Mouse (Mus musculus) intestine, postnatal 0 days (tissue): ENCODE data around the gene Kcnj11. TPM values are rescaled to one million over a fixed set of nuclear protein-coding genes. Genes with fewer than 3 reads are reported as not detected.

Experiments
- ATAC-seq: fragments of 200-750 bp; cut with Nextera tagmentation; 2 replicates; pipeline ENCODE4 v1.8.0; 2017; ENCODE audit warnings: mild to moderate bottlenecking, moderate TSS enrichment, moderate library complexity
- H3K27ac ChIP-seq: fragments of 300-500 bp; sonication (generic); 2 replicates; pipeline ENCODE4 v1.5.1; 2014; ENCODE audit warnings: mild to moderate bottlenecking, low read depth, low read length, moderate library complexity
- H3K27me3 ChIP-seq: fragments of 300-500 bp; sonication (generic); replicated peaks from 2 replicates; pipeline ENCODE4 v1.6.1; 2014; ENCODE audit warnings: low read length, mixed read lengths; ENCODE audit not compliant: control insufficient read depth, insufficient read depth
- H3K36me3 ChIP-seq: fragments of 300-500 bp; sonication (generic); 2 replicates; pipeline ENCODE4 v1.6.1; 2014; ENCODE audit warnings: mild to moderate bottlenecking, moderate library complexity; ENCODE audit not compliant: control insufficient read depth, insufficient read depth
- H3K4me1 ChIP-seq: fragments of 300-500 bp; sonication (generic); replicated peaks from 2 replicates; pipeline ENCODE4 v1.6.1; 2014; ENCODE audit warnings: antibody characterized with exemption, low read length, mixed read lengths; ENCODE audit not compliant: control insufficient read depth, insufficient read depth
- H3K4me2 ChIP-seq: fragments of 300-500 bp; sonication (generic); replicated peaks from 2 replicates; pipeline ENCODE4 v1.6.1; 2014; ENCODE audit warnings: low read depth, mild to moderate bottlenecking, moderate library complexity
- H3K4me3 ChIP-seq: fragments of 300-500 bp; sonication (generic); 2 replicates; pipeline ENCODE4 v1.5.1; 2014; ENCODE audit warnings: low read depth, low read length
- H3K9ac ChIP-seq: fragments of 300-500 bp; sonication (generic); 2 replicates; pipeline ENCODE4 v1.6.1; 2014; ENCODE audit warnings: mild to moderate bottlenecking, low read depth, low read length
- H3K9me3 ChIP-seq: fragments of 300-500 bp; sonication (generic); 2 replicates; pipeline ENCODE4 v1.6.1; 2016; ENCODE audit warnings: mixed run types; ENCODE audit not compliant: control insufficient read depth
- CTCF ChIP-seq: sonication (generic); IDR thresholded peaks from 2 replicates; pipeline ENCODE4 v1.5.1; 2016; ENCODE audit warnings: low read depth, mild to moderate bottlenecking, control low read depth, antibody characterized with exemption, moderate library complexity
- WGBS: fragments of 180-500 bp; shearing (Covaris S2); extraction: QIAGEN DNeasy Blood & Tissue Kit; methylation state at CpG from one replicate; pipeline ENCODE4 v1.1.7; 2014; 5-methylcytosine and 5-hydroxymethylcytosine counted together
- polyA plus RNA-seq: library from polyadenylated mRNA; unstranded; fragments of >200 nt; fragmentation: Nextera tagmentation; extraction: Ambion mirVana; gene quantifications from 2 replicates; pipeline ENCODE4 v1.2.1, GENCODE M21; 2015

Gene Kcnj11
- polyA plus RNA-seq, 1 experiment from 2014 or later: 0.21 TPM

- no peaks in the 10 kb centered on the region for H3K27me3 ChIP-seq
- 85% methylated on average over 6 of the region's 6 CpGs for WGBS
- peaks cover 12% of the 10 kb centered on the region; the same call in 1 of the 2 replicates for H3K36me3 ChIP-seq
- H3K4me1 ChIP-seq: peaks cover 8% of the 10 kb centered on the region; the same call in 1 of the 2 replicates
- H3K4me2 ChIP-seq: no peak overlapping the region
- TF ChIP-seq CTCF: no peak
- no peak for ATAC-seq
- H3K9me3 ChIP-seq: no peaks in the 10 kb centered on the region
- H3K9ac ChIP-seq: no peak overlapping the region
- no peak overlapping the region for H3K4me3 ChIP-seq
- no peak overlapping the region for H3K27ac ChIP-seq
Observed at GRCm38 (mm10) chr7:46088241-46088640, 12.3 kb downstream of the Kcnj11 start.

- H3K36me3 ChIP-seq: peaks cover 31% of the 10 kb centered on the region
- no peak for ATAC-seq
- no peak overlapping the region for H3K4me2 ChIP-seq
- H3K27ac ChIP-seq: no peak overlapping the region
- H3K9ac ChIP-seq: no peak overlapping the region
- 79% methylated on average over 6 of the region's 6 CpGs for WGBS
- no peak overlapping the region for H3K4me3 ChIP-seq
- H3K27me3 ChIP-seq: no peaks in the 10 kb centered on the region
- peaks cover 8% of the 10 kb centered on the region; the same call in 1 of the 2 replicates for H3K4me1 ChIP-seq
- no peaks in the 10 kb centered on the region for H3K9me3 ChIP-seq
- no peak for TF ChIP-seq CTCF
Observed at GRCm38 (mm10) chr7:46086378-46086777, 14.2 kb downstream of the Kcnj11 start.

- no peak for TF ChIP-seq CTCF
- peak overlapping the region; percentile 60 for H3K27ac ChIP-seq
- H3K4me1 ChIP-seq: peaks cover 8% of the 10 kb centered on the region; the same call in 1 of the 2 replicates
- ATAC-seq: peak; percentile 87
- H3K27me3 ChIP-seq: no peaks in the 10 kb centered on the region
- H3K9me3 ChIP-seq: no peaks in the 10 kb centered on the region
- H3K4me3 ChIP-seq: no peak overlapping the region
- H3K36me3 ChIP-seq: peaks cover 45% of the 10 kb centered on the region
- peak overlapping the region; percentile 46 for H3K4me2 ChIP-seq
- H3K9ac ChIP-seq: no peak overlapping the region
- 23% methylated on average over 16 of the region's 16 CpGs for WGBS
Observed at GRCm38 (mm10) chr7:46084839-46085513, 15.6 kb downstream of the Kcnj11 start.

GRCm38 (mm10) chr7:46084024-46084423, 16.5 kb downstream of the Kcnj11 start:
- H3K36me3 ChIP-seq: peaks cover 54% of the 10 kb centered on the region
- H3K27ac ChIP-seq: no peak overlapping the region
- no peaks in the 10 kb centered on the region for H3K9me3 ChIP-seq
- H3K9ac ChIP-seq: no peak overlapping the region
- 68% methylated on average over 10 of the region's 10 CpGs for WGBS
- no peak for ATAC-seq
- H3K4me2 ChIP-seq: no peak overlapping the region
- no peak overlapping the region for H3K4me3 ChIP-seq
- TF ChIP-seq CTCF: no peak
- peaks cover 8% of the 10 kb centered on the region; the same call in 1 of the 2 replicates for H3K4me1 ChIP-seq
- no peaks in the 10 kb centered on the region for H3K27me3 ChIP-seq

- no peak overlapping the region for H3K4me2 ChIP-seq
- no peak for ATAC-seq
- no peaks in the 10 kb centered on the region for H3K9me3 ChIP-seq
- H3K36me3 ChIP-seq: peaks cover 83% of the 10 kb centered on the region
- TF ChIP-seq CTCF: no peak
- H3K4me1 ChIP-seq: no peaks in the 10 kb centered on the region
- no peaks in the 10 kb centered on the region for H3K27me3 ChIP-seq
- H3K9ac ChIP-seq: no peak overlapping the region
- H3K4me3 ChIP-seq: no peak overlapping the region
- 83% methylated on average over 12 of the region's 12 CpGs for WGBS
- no peak overlapping the region for H3K27ac ChIP-seq
Observed at GRCm38 (mm10) chr7:46077675-46078074, 22.9 kb downstream of the Kcnj11 start.

- 77% methylated on average over 7 of the region's 7 CpGs for WGBS
- peaks cover 83% of the 10 kb centered on the region for H3K36me3 ChIP-seq
- no peaks in the 10 kb centered on the region for H3K27me3 ChIP-seq
- H3K9me3 ChIP-seq: no peaks in the 10 kb centered on the region
- no peak for TF ChIP-seq CTCF
- no peak overlapping the region for H3K4me2 ChIP-seq
- no peak for ATAC-seq
- no peak overlapping the region for H3K27ac ChIP-seq
- no peak overlapping the region for H3K4me3 ChIP-seq
- H3K4me1 ChIP-seq: no peaks in the 10 kb centered on the region
- no peak overlapping the region for H3K9ac ChIP-seq
Observed at GRCm38 (mm10) chr7:46076844-46077243, 23.7 kb downstream of the Kcnj11 start.
